Mouse (Mus musculus) hindbrain, embryonic 12.5 days (tissue): ENCODE measurements around the gene Cryba4. TPM values are rescaled to one million over a fixed set of nuclear protein-coding genes. Genes with fewer than 3 reads are reported as not detected.
A peak's percentile ranks its signal among the peaks of the same experiment; 100 is the strongest.

Experiments
- ATAC-seq: fragments of 200-750 bp; cut with Nextera tagmentation; 2 replicates; pipeline ENCODE4 v1.8.0; 2017; ENCODE audit warnings: moderate TSS enrichment; ENCODE audit not compliant: low FRiP score
- H3K27ac ChIP-seq: fragments of 300-500 bp; sonication (generic); 2 replicates; pipeline ENCODE4 v1.5.1; 2016; ENCODE audit warnings: mild to moderate bottlenecking
- H3K27me3 ChIP-seq: fragments of 300-500 bp; sonication (generic); 2 replicates; pipeline ENCODE4 v1.6.1; 2016; ENCODE audit warnings: mild to moderate bottlenecking
- H3K36me3 ChIP-seq: fragments of 300-500 bp; sonication (generic); 2 replicates; pipeline ENCODE4 v1.6.1; 2016; ENCODE audit warnings: mild to moderate bottlenecking
- H3K4me1 ChIP-seq: fragments of 300-500 bp; sonication (generic); 2 replicates; pipeline ENCODE4 v1.6.1; 2016
- H3K4me2 ChIP-seq: fragments of 300-500 bp; sonication (generic); replicated peaks from 2 replicates; pipeline ENCODE4 v1.6.1; 2016; ENCODE audit warnings: mild to moderate bottlenecking
- H3K4me3 ChIP-seq: fragments of 300-500 bp; sonication (generic); 2 replicates; pipeline ENCODE4 v1.5.1; 2016; ENCODE audit warnings: mild to moderate bottlenecking
- H3K9ac ChIP-seq: fragments of 300-500 bp; sonication (generic); 2 replicates; pipeline ENCODE4 v1.6.1; 2016; ENCODE audit warnings: mild to moderate bottlenecking, moderate library complexity
- H3K9me3 ChIP-seq: fragments of 300-500 bp; sonication (generic); replicated peaks from 2 replicates; pipeline ENCODE4 v1.6.1; 2016; ENCODE audit warnings: mild to moderate bottlenecking
- WGBS: fragments of 180-500 bp; shearing (Covaris S2); methylation state at CpG from one replicate; pipeline ENCODE4 v1.1.7; 2016; 5-methylcytosine and 5-hydroxymethylcytosine counted together
- polyA plus RNA-seq: library from polyadenylated mRNA; unstranded; fragments of >200 nt; fragmentation: Nextera tagmentation; extraction: Ambion mirVana; gene quantifications from 2 replicates; pipeline ENCODE4 v1.2.1, GENCODE M21; 2016

The Cryba4 gene
- polyA plus RNA-seq, 1 experiment from 2014 or later, result 1.8 TPM

DNA sequence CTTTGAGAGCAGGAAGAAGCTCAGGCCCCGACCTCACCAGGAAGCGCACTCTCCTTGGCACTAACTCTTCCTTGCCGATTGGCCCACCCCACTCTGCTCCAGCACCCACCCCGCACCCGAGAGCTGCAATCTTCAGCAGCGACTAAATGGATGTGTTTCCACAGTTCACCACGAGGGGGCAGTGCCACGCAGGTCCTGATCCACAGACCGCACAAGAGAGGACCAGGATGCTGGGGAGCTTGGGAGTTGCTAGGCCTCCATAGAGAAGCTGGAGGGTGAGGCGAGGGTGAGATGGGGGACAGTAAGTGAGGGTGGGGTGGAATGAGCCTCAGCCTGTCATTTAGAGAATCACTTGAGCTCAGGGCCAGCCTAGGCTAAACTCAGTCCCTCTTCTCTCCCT is 11.6 kb downstream of the Cryba4 start:
- WGBS, result 3% methylated on average over 10 of the region's 10 CpGs
- ATAC-seq, result peak; percentile 17
- Histone ChIP-seq H3K27me3 (no peaks in the 10 kb centered on the region), H3K9me3 (no peaks in the 10 kb centered on the region), H3K36me3 (no peaks in the 10 kb centered on the region), H3K27ac (no peak overlapping the region), H3K4me3 (no peak overlapping the region), H3K4me2 (0 out of 2 replicates have a peak overlapping the region, but pooled peaks have one; percentile 1), H3K9ac (no peak overlapping the region), H3K4me1 (peaks cover 52% of the 10 kb centered on the region)

DNA sequence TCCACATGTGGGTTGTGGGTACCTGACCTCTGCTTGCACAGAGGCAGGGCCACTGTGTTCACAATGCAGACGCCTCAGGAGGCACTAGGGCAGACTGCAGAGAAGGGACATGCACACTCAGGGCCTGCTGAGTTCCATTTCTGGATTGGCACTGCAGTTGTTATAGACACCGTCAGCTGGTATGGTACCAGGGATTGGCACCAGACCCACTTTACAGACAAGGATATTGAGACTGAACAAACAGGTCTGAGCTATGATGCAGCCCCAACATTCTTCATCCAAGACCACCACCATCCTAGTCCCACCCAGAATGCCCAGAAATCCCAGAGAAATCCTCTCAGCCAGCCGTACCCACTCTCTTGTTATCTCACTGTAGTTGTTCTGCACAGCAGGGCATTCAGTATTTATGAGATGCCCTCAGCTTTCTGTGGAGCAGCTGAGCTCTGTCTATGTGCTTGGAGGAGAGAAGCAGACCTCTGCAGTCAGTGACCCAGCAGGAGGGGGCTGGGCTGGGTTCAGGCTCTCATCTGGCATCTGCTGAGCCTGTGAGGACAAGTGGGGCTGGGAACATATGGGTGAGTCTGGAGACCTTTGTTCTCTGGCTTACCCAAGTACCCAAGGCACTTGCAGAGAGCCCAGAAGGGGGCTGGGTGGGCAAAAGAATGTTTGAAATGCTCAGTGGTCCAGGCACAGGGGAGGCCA is 13.4 kb downstream of the Cryba4 start:
- H3K27ac ChIP-seq, result peak overlapping the region; percentile 96
- no peaks in the 10 kb centered on the region for H3K36me3 ChIP-seq
- H3K27me3 ChIP-seq, result no peaks in the 10 kb centered on the region
- H3K9me3 ChIP-seq, result no peaks in the 10 kb centered on the region
- H3K4me2 ChIP-seq, result no peak overlapping the region
- 36% methylated on average over 3 of the region's 3 CpGs for WGBS
- H3K4me1 ChIP-seq, result peaks cover 49% of the 10 kb centered on the region
- H3K4me3 ChIP-seq, result no peak overlapping the region
- ATAC-seq, result peak; percentile 62
- H3K9ac ChIP-seq, result no peak overlapping the region

DNA sequence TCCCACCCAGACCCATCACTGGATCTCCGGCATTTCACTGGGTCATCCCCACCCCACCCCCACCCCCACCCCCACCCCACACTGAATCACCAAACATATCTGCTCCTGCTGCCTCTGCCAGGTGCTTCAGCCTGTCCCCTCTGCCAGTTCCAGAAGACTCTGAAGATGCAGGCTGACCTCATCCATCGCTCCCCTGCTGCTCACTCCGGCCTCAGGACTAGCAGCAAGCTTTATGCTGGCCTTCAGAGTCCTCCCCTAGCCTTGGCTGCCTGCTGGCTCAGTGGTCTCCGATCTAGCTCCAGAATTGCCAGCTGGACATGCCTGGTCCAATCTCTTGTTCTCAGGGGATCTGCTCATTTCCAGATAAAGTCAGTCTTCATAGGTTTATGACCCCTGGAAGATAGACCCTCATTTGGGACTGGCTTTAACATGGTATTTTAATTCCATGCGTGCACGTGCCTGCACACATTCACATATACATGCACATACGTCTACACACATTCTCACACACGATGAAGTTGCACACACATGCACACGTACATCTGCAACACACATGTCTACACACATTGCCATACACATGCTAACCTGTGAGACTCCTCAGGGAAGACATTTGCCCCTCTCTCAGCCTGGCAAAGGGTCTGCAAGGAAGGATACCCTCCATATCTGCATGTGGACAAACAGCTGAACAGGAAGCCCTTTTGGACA is 14.3 kb downstream of the Cryba4 start:
- 43% methylated on average over 8 of the region's 9 CpGs for WGBS
- H3K4me3 ChIP-seq, result peak overlapping the region; percentile 17; the same call in 1 of the 2 replicates
- peak overlapping the region; percentile 96 for H3K27ac ChIP-seq
- H3K36me3 ChIP-seq, result no peaks in the 10 kb centered on the region
- peaks cover 49% of the 10 kb centered on the region for H3K4me1 ChIP-seq
- H3K9ac ChIP-seq, result peak overlapping the region; percentile 57
- H3K9me3 ChIP-seq, result no peaks in the 10 kb centered on the region
- H3K4me2 ChIP-seq, result peak overlapping the region; percentile 44
- no peaks in the 10 kb centered on the region for H3K27me3 ChIP-seq
- ATAC-seq, result peak; percentile 17

DNA sequence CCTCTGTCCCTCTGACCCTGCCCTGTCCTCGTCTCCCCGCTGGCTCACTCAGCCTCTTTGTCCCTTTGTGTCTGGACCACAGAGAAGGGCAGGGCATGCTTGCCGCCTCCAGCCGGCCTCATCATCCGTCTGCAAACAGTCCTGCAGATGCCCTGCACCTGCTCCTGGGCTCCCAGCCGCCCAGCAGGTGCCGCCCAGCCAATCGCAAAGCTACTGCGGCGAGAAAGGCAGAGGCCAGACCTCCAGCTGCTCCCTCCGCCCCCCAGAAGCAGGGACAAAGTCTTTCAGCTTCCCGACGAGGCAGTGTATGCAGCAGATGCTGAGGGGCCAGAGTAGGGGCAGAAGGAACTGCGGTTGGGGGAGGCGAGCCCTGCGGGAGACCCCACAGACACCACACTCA is 14.9 kb downstream of the Cryba4 start:
- Histone ChIP-seq H3K4me2 (peak overlapping the region; percentile 44), H3K36me3 (no peaks in the 10 kb centered on the region), H3K4me1 (peaks cover 49% of the 10 kb centered on the region), H3K9me3 (no peaks in the 10 kb centered on the region), H3K27me3 (no peaks in the 10 kb centered on the region), H3K4me3 (peak overlapping the region; percentile 17), H3K9ac (peak overlapping the region; percentile 57), H3K27ac (peak overlapping the region; percentile 96)
- ATAC-seq, result peak; percentile 83
- WGBS, result 2% methylated on average over 15 of the region's 16 CpGs

DNA sequence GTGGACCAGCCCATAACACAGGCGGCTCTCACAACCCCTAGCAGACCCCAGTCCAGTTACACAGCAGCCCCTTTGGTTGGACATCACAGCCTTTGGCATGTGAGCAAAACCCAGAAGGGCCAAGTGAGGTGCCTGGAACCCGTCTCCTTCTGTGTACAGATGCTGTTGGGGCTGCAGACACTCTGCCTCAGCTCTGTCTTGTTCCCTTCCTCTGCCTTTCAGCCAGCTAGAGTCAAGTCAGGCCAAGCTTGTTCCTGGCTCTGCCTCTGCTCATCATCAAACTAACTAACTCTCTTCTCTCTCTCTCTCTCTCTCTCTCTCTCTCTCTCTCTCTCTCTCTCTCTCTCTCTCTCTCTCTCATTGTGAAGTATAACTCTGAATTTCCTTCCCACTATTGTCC is 15.7 kb downstream of the Cryba4 start:
- Histone ChIP-seq H3K9ac (0 out of 2 replicates have a peak overlapping the region, but pooled peaks have one; percentile 57), H3K27me3 (no peaks in the 10 kb centered on the region), H3K9me3 (no peaks in the 10 kb centered on the region), H3K27ac (peak overlapping the region; percentile 96), H3K36me3 (no peaks in the 10 kb centered on the region), H3K4me3 (no peak overlapping the region), H3K4me2 (peak overlapping the region; percentile 44), H3K4me1 (peaks cover 46% of the 10 kb centered on the region)
- 61% methylated on average over 2 of the region's 2 CpGs for WGBS
- no peak for ATAC-seq

DNA sequence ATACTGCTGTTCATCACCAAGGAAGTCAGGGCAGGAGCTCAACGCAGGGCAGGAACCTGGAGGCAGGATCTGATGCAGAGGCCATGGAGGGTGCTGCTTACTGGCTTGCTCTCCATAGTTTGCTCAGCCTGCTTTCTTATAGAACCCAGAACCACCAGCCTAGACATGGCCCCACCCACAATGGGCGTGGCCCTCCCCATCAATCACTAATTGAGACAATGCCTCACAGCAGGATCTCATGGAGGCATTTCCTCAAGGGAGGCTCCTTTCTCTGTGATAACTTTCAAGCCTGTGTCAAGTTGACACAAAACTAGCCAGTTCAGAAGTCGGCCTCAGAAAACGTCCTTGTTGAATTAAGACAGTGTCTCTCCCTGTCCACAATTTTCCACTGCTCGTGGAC is 16.5 kb downstream of the Cryba4 start:
- ATAC-seq, result no peak
- Histone ChIP-seq H3K27me3 (no peaks in the 10 kb centered on the region), H3K9ac (no peak overlapping the region), H3K27ac (peak overlapping the region; percentile 96), H3K36me3 (no peaks in the 10 kb centered on the region), H3K4me1 (peaks cover 46% of the 10 kb centered on the region), H3K4me3 (no peak overlapping the region), H3K9me3 (no peaks in the 10 kb centered on the region), H3K4me2 (no peak overlapping the region)
- WGBS, result 49% methylated on average over 5 of the region's 5 CpGs

DNA sequence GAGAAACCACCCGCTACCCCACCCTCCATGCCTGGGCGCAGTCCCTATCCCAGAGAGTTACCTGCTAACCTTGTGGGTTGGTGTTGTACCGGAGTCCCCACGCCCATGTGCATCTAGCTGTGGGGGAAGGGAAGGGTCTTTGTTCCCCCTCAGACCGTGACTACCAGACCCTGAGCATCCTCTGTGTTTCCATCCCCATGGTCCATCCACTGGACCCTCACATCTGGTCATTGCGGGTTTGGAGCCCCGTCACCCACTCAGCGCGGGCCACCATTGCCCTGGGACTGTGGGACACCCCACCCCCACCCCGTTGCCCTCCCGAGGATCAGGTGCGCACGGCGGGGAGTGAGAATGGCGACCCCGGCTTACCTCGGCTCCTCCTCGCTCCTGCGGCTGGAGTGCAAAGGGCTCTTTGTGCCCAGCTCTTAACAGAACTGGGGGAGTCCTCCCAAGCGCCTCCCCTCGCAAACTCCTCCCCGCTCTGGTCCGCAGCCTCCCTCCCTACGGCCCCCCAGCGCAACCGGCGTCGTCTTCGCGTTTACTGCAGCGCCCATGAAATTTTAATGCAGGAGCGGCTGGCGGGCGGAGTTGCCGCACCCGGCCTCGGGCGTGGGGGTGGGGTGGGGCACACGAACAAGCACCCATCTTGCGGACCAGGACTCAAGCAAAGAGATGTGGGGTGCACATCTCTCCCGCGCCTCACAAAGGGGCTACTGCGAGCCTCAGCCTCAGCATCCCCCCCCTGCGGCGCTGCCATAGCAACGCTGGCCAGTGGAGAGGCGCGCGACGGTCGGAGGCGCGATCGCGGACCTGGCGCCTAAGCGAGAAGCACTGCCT is 23.9 kb downstream of the Cryba4 start:
- peak; percentile 86 for ATAC-seq
- Histone ChIP-seq H3K4me1 (peaks cover 53% of the 10 kb centered on the region), H3K27me3 (peaks cover 2% of the 10 kb centered on the region; the same call in 1 of the 2 replicates), H3K36me3 (peaks cover 14% of the 10 kb centered on the region), H3K9ac (peak overlapping the region; percentile 95), H3K4me3 (peak overlapping the region; percentile 62), H3K4me2 (peak overlapping the region; percentile 87), H3K9me3 (no peaks in the 10 kb centered on the region), H3K27ac (peak overlapping the region; percentile 99)
- WGBS, result under 1% methylated on average over 57 of the region's 57 CpGs

DNA sequence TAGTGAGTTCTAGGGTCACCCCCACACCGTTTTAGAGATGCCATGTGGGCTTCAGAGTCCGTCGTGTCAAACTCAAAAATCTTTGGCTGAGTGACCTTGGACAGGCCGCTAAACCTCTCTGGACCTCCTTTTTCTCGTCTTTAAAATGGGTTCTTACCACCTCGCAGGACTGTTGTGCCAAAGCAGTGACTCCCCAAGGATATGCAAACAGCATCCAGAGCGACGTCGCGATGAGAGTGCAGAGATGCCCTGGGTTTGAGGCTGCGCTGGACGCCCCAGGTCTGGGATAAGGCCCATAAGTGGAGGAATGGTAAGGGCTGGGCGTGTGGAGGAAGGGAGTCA is 24.4 kb downstream of the Cryba4 start:
- Histone ChIP-seq H3K36me3 (peaks cover 20% of the 10 kb centered on the region), H3K9ac (peak overlapping the region; percentile 95), H3K27me3 (peaks cover 2% of the 10 kb centered on the region; the same call in 1 of the 2 replicates), H3K27ac (peak overlapping the region; percentile 99), H3K4me3 (peak overlapping the region; percentile 62), H3K9me3 (no peaks in the 10 kb centered on the region), H3K4me2 (peak overlapping the region; percentile 87), H3K4me1 (peaks cover 59% of the 10 kb centered on the region)
- ATAC-seq, result no peak
- WGBS, result 2% methylated on average over 13 of the region's 13 CpGs

DNA sequence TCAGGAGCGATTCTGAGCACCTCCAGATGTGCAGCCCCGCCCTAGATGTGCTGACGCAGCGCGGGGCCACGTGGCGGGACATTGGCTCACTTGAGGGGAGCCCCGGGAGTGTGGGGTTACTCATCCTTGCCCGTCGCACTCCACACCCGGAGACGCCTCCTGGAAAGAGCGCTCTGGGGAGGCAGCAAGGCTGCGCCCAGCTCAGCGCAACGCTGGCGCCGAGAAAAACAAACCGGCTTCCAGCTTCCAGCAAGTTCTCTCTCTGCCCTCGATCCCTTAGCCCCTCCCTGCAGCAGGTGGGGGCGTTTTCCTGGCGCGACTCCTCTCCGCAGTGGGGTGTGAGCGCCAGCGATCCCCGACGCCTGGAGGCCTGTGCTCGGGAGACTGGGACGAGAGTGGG is 25.0 kb downstream of the Cryba4 start:
- H3K4me2 ChIP-seq, result peak overlapping the region; percentile 87
- peaks cover 25% of the 10 kb centered on the region for H3K36me3 ChIP-seq
- WGBS, result under 1% methylated on average over 30 of the region's 30 CpGs
- peak overlapping the region; percentile 95 for H3K9ac ChIP-seq
- peaks cover 62% of the 10 kb centered on the region for H3K4me1 ChIP-seq
- H3K27ac ChIP-seq, result peak overlapping the region; percentile 99
- ATAC-seq, result 0 out of 2 replicates have a peak, but pooled peaks have one; percentile 6
- peak overlapping the region; percentile 62 for H3K4me3 ChIP-seq
- H3K27me3 ChIP-seq, result peaks cover 2% of the 10 kb centered on the region; the same call in 1 of the 2 replicates
- no peaks in the 10 kb centered on the region for H3K9me3 ChIP-seq

DNA sequence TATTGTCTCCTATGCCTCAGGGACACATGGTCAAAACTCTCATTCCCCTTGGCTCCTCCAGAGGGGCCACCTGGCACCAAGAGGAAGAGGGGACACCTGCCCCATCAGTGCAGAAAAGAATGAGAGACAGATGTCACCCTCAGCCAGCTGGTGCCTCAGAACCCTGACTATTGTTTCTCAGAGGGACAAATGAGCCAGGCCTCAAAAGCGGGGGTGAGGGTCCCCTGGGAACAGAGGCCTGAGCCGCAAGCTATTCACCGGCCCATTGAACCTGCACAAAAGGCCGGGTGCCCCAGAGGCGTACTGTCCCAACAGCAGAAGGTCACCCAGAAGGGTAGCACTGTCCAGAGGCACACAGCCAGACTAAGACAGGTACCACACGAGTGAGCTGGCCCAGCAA is 26.7 kb downstream of the Cryba4 start:
- ATAC-seq, result peak; percentile 26
- Histone ChIP-seq H3K4me2 (peak overlapping the region; percentile 87), H3K4me1 (peaks cover 72% of the 10 kb centered on the region), H3K9ac (peak overlapping the region; percentile 95), H3K27ac (peak overlapping the region; percentile 99), H3K27me3 (peaks cover 2% of the 10 kb centered on the region; the same call in 1 of the 2 replicates), H3K9me3 (no peaks in the 10 kb centered on the region), H3K4me3 (peak overlapping the region; percentile 62), H3K36me3 (peaks cover 40% of the 10 kb centered on the region)
- 28% methylated on average over 6 of the region's 6 CpGs for WGBS

DNA sequence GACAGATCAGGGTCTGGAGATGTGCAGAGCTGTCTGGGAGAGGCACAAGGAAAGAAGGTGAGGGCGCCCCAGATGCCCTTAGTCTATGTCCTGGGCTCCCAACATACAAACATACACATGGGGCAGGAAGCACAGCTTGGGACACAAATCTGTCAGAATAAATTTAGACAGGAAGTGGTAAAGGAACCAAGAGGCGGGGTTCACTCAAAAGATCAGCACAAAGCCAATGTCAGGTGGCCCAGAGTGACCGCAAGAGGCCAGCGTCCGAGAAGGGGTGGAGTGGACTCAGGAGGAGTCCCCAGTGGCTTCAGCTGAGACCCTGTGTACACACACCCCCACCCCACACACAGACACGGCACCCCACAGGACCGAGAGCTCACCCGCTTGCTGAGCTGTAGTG is 32.1 kb downstream of the Cryba4 start:
- Histone ChIP-seq H3K9ac (no peak overlapping the region; the same call in 1 of the 2 replicates), H3K27ac (peak overlapping the region; percentile 88)

DNA sequence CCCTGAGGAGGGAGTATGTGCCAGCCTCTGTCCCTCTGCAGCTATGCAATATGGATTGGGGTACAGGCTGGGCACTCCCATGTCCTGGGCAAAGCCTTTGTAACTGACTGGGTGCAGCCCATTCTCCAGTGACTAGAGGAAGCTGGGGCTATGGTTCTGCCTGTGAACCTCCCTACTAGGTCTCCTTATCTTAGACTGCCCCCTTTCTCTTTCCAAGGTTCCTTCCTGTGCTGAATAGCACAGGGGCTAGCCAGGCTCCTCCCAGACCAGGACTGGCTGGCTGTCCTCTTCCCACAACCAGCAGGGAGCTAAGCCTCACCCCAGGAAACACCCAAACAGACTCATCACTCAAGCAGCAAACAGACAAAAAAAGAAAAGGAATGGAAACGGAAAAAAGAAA is 32.9 kb downstream of the Cryba4 start:
- ATAC-seq, result no peak
- Histone ChIP-seq H3K4me2 (no peak overlapping the region), H3K27me3 (no peaks in the 10 kb centered on the region), H3K27ac (peak overlapping the region; percentile 88), H3K4me1 (peaks cover 92% of the 10 kb centered on the region), H3K9me3 (no peaks in the 10 kb centered on the region), H3K4me3 (no peak overlapping the region), H3K9ac (no peak overlapping the region; the same call in 1 of the 2 replicates), H3K36me3 (peaks cover 59% of the 10 kb centered on the region)
- WGBS, result 29% methylated on average over 1 of the region's 1 CpGs

More for the DNA sequence above, 32.1 kb downstream of the Cryba4 start:
- Histone ChIP-seq H3K4me3 (no peak overlapping the region), H3K27me3 (no peaks in the 10 kb centered on the region), H3K4me1 (peaks cover 93% of the 10 kb centered on the region), H3K4me2 (0 out of 2 replicates have a peak overlapping the region, but pooled peaks have one; percentile 15), H3K9me3 (no peaks in the 10 kb centered on the region), H3K36me3 (peaks cover 63% of the 10 kb centered on the region)
- no peak for ATAC-seq
- 81% methylated on average over 8 of the region's 8 CpGs for WGBS
